Mouse (Mus musculus): Measurements from ENCODE around the gene Wapl.
A peak's percentile ranks its signal among the peaks of the same experiment; 100 is the strongest.

The Wapl gene

DNA sequence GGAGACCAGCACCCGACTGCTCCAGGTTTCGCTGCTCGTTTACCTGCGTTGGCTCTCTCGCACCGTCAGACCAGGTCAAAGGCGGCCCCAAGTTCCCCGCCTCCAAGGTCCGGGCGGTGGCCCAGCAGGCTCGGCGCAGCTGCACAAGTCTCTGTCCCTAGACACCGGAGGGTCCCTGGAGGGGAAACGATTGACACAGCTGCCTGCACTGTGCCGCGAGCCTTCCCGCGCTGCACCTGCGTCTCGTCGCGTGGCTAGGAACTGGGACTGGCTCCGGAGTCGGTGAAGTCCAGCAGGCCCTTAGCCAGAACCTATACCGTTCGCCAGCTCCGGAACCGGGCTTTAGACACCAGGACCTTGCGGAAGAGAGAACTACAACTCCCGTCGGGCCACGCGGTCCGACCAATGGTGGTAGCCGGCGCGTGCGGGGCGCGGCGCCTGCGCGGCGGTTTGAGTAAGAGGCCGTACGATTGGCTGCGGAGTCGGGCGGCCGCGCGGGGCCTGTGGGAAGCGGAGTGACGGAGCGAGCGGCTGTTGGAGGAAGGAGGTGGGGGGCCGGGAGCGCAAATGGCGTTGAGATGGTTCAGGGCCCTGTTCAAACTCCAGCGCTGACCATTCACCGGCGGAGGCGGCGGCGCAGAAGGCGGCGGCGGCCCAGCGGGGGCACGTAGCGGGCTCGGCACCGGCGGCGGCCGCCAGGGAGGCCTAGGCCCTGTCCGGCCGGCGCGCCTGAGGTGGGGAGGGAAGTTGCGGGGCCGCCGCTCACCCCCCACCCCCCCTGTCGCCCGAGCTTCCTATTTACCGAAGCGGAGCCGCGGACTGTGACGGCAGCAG lies at the start of gene Wapl:
TSS of gene Wapl (plus strand) at position 534 of the 834 bp plus-strand sequence.
- peak; percentile 98 to 99 for DNase-seq (ENCODE audit: low spot score in 2 of 2)

GRCm38 (mm10) chr14:34626824-34627223 lies 46.9 kb upstream of the Wapl start:
- DNase-seq (ENCODE audit: low spot score in 2 of 2), result no peak

DNA sequence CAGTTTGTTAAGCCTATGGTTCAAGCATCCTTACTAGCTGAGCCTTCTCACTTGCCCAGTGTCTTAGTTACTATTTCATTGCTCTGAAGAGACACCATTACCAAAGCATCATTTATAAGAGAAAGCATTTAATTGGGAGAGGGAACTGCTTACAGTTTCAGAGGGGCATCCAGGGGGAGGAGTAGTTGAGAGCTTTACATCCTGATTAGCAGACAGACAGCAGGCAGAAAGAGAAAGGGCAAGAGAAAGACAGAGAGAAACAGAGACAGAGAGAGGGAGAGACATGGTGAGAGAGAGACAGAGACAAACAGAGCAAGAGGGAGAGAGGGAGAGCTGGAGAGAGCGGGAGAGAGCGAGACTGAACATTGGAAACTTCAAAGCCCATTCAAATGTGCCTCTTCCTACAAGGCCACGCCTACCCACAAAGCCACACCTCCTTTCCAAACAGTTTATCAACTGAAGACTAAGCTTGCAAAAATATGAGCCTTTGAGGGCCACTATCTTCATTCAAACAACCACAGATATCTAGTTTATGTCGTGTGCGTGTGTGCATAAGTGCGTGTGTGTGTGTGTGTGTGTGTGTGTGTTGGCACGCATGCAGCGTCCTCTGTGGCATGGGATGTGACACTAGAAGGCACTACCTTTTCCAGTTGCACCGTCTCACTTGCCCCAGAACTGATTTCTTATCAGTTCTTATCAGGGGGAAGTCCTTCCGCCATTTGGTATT lies 40.8 kb upstream of the Wapl start:
- DNase-seq (ENCODE audit: low spot score in 2 of 2), result no peak

- DNase-seq (ENCODE audit: low spot score in 2 of 2), result no peak
Observed at GRCm38 (mm10) chr14:34635192-34635591, 38.5 kb upstream of the Wapl start.

GRCm38 (mm10) chr14:34635721-34636120 lies 38.0 kb upstream of the Wapl start:
- DNase-seq (ENCODE audit: low spot score in 2 of 2), result no peak

- DNase-seq (ENCODE audit: low spot score in 2 of 2), result no peak
Observed at GRCm38 (mm10) chr14:34644140-34644539, 29.6 kb upstream of the Wapl start.

DNA sequence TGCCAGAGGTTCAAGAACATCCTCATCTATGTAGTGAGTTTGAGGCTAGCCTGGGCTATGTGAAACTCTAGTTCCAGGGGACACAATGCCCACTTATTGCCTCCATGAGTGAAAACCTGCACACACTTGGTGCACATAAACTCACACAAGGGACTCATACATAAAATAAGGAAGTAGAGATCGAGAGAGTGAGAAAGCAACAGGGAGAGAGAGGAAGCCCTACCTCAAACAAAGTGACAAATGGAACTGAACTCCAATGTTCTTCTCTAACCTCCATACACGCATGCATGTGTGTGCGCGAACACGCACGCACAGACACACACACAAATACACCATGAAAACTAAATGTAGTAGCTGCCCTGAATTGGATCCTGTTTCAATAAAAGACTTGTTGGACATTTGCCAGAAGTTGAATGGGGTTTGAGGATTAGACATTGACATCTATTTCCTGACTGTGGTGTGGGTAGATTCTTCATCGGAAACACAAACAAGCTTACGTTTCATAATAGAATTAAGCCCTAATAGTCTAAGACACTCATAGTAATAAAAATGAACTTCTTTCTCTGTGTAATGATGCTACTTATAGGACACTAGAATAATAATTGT lies 25.8 kb upstream of the Wapl start:
- no peak for DNase-seq (ENCODE audit: low spot score in 2 of 2)

DNA sequence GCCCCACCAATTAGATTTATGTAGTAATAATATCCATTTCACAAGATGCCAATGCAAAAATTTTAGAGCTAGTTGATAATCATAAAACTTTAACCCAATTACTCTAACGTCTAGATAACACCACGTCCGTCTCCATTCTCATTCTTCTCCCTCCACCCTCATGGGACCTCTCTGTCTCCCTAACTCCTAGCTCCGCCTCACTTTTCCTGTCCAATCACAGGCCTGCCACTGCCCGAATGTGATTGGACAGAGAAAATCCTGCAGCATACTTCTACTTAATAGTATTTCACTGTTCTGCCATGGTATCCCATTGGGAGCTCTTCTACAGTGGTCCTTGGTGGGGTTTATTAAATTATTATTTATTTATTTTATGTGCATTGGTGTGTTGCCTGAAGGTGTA lies 16.6 kb upstream of the Wapl start:
- no peak for DNase-seq (ENCODE audit: low spot score in 2 of 2)

- no peak for DNase-seq (ENCODE audit: low spot score in 2 of 2)
Observed at GRCm38 (mm10) chr14:34660351-34660787, 13.4 kb upstream of the Wapl start.

GRCm38 (mm10) chr14:34660788-34661591 lies 12.7 kb upstream of the Wapl start:
- no peak for DNase-seq (ENCODE audit: low spot score in 2 of 2)

GRCm38 (mm10) chr14:34661621-34662477 lies 11.9 kb upstream of the Wapl start:
- peak in 1 of 2 experiments; percentile 35 for DNase-seq (ENCODE audit: low spot score in 2 of 2)

- DNase-seq (ENCODE audit: low spot score in 2 of 2), result no peak
Observed at GRCm38 (mm10) chr14:34662478-34662826, 11.3 kb upstream of the Wapl start.

GRCm38 (mm10) chr14:34663381-34663780 lies 10.3 kb upstream of the Wapl start:
- no peak for DNase-seq (ENCODE audit: low spot score in 2 of 2)

- no peak for DNase-seq (ENCODE audit: low spot score in 2 of 2)
Observed at GRCm38 (mm10) chr14:34669082-34669481, 4.6 kb upstream of the Wapl start.

GRCm38 (mm10) chr14:34670256-34670655 lies 3.5 kb upstream of the Wapl start:
- DNase-seq (ENCODE audit: low spot score in 2 of 2), result no peak

GRCm38 (mm10) chr14:34674229-34674791 lies 582 bp downstream of the Wapl start:
- peak; percentile 50 to 59 for DNase-seq (ENCODE audit: low spot score in 2 of 2)

- no peak for DNase-seq (ENCODE audit: low spot score in 2 of 2)
Observed at GRCm38 (mm10) chr14:34674932-34675331, 1.2 kb downstream of the Wapl start.

DNA sequence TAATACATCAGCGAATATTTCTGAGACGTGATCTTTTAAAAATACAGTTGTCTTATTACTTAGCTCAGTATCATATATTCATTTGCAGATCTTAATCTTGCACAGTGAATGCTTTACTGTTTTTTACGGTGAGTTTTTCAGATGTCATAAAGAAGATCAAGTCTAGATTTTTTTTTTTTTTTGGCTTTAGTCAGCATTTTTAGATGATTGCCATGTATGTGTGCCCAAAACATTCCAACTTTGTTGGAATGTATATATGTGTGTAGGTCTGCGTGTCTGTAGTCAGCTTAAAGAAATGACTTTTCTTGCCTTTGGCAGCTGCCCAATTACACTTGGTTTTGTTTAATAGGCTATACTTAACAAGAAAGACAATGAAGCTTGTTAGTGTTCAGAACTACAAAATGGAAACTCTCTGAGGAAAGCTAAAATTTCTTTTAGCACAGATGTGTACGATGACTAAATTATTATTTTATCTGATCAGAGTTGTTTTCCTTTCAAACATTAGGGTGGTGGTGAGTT lies 1.7 kb downstream of the Wapl start:
- no peak for DNase-seq (ENCODE audit: low spot score in 2 of 2)

GRCm38 (mm10) chr14:34680815-34681214 lies 7.1 kb downstream of the Wapl start:
- DNase-seq (ENCODE audit: low spot score in 2 of 2), result no peak

DNA sequence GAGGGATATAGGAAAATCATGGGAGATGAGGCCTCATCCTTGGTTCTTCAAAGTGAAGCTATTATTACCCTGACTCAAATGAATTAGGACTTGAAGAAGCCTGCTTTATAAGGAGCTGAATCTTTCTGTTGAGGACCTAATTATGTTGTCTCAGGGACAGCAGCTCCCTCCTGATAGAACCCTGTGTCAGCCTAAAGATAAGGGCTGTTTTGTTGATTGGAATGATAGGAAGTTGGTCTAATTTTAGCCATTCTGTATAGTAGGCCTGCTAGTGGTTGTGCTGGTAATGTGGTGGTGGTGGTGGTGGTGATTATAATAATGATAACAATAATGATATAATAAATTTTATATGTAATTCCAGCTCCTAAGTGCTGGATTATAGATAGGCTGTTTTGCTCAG lies 11.3 kb downstream of the Wapl start:
- DNase-seq (ENCODE audit: low spot score in 2 of 2), result no peak

Data from right cerebral cortex, postnatal 10 days (tissue).